ENCODE assay signal across 24 mouse cellular contexts in the genomic region with DNA sequence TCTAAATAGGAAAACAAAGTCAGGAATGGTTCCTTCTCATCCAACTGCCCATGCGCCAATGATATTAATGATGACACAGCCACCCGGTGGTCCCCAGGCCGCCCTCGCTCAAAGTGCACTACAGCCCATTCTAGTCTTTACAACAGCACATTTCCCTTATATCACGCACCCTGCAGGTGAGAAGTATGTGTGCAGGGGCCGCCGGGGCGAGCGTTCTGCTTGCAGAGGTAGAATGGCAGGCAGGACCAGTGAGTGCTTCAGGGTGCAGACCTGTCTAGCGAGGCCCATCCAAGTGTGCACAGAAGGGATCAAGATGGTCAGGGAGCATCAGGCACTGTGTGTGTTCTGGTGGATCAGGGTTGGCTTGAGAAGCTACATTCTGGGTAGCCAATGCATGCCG.
"Had no signal": no experiment of that assay in that cellular context is flagged by ENCODE, and none has a peak within 500 bp of the region (broad histone marks: within the 10 kb centered on the region; RNA-seq: fewer than 3 reads in every experiment).

No protein-coding gene starts in this region.

- H3K27ac ChIP-seq: gastrocnemius, adult 2 months; heart, adult 2 months; heart, embryonic 10.5 days; hindbrain, embryonic 13.5 days; hindbrain, embryonic 15.5 days; hindbrain, postnatal 0 days; intestine, embryonic 15.5 days; layer of hippocampus, adult 2 months; left cerebral cortex, adult 2 months; limb, embryonic 10.5 days; limb, embryonic 12.5 days; liver, embryonic 13.5 days; liver, embryonic 15.5 days had no signal

- H3K36me3 ChIP-seq: heart, embryonic 10.5 days; heart, embryonic 12.5 days; hindbrain, embryonic 13.5 days; hindbrain, embryonic 15.5 days; intestine, embryonic 15.5 days; limb, embryonic 10.5 days; limb, embryonic 12.5 days; liver, embryonic 13.5 days; liver, embryonic 15.5 days had no signal

- DNase-seq: gastrocnemius, adult 2 months; gastrocnemius, postnatal 10 days; gastrocnemius, postnatal 36 days; heart, adult 11 months; heart, adult 2 months; heart, postnatal 14 days; heart, postnatal 36 days; kidney, adult 18-20 months; kidney, adult 8-10 months; kidney, postnatal 10 days; liver; liver, embryonic 13.5 days; liver, postnatal 0 days had no signal

- H3K4me3 ChIP-seq: gastrocnemius, adult 2 months; heart, adult 2 months; heart, embryonic 10.5 days; heart, embryonic 12.5 days; hindbrain, embryonic 13.5 days; hindbrain, embryonic 15.5 days; intestine, embryonic 15.5 days; layer of hippocampus, adult 2 months; left cerebral cortex, adult 2 months; limb, embryonic 10.5 days; limb, embryonic 12.5 days; liver, embryonic 13.5 days; liver, embryonic 15.5 days had no signal

- H3K27me3 ChIP-seq: heart, embryonic 12.5 days; hindbrain, embryonic 13.5 days; hindbrain, embryonic 15.5 days; intestine, embryonic 15.5 days; limb, embryonic 12.5 days; liver, embryonic 13.5 days; liver, embryonic 15.5 days had no signal

- H3K4me1 ChIP-seq: heart, embryonic 10.5 days; heart, embryonic 12.5 days; hindbrain, embryonic 13.5 days; hindbrain, embryonic 15.5 days; intestine, embryonic 15.5 days; limb, embryonic 10.5 days; limb, embryonic 12.5 days; liver, embryonic 13.5 days; liver, embryonic 15.5 days had no signal

- H3K9me3 ChIP-seq: heart, embryonic 10.5 days; hindbrain, embryonic 13.5 days; hindbrain, embryonic 15.5 days; intestine, embryonic 15.5 days; limb, embryonic 10.5 days; limb, embryonic 12.5 days; liver, embryonic 13.5 days; liver, embryonic 15.5 days had no signal
